Mouse (Mus musculus) forebrain, embryonic 10.5 days (tissue): ENCODE measurements around the gene Rcn3. TPM values are rescaled to one million over a fixed set of nuclear protein-coding genes. Genes with fewer than 3 reads are reported as not detected.

Experiments used
- DNase-seq: peaks from one replicate; pipeline ENCODE4 v3.0.0-alpha.2; 2017; ENCODE audit warnings: low spot score; ENCODE audit errors: extremely low spot score
- H3K27ac ChIP-seq: fragments of 300-500 bp; sonication (generic); 2 replicates; pipeline ENCODE4 v1.5.1; 2016; ENCODE audit warnings: mild to moderate bottlenecking
- H3K27me3 ChIP-seq: fragments of 300-500 bp; sonication (generic); 2 replicates; pipeline ENCODE4 v1.6.1; 2016; ENCODE audit warnings: mild to moderate bottlenecking; ENCODE audit not compliant: poor library complexity, severe bottlenecking
- H3K36me3 ChIP-seq: fragments of 300-500 bp; sonication (generic); replicated peaks from 2 replicates; pipeline ENCODE4 v1.6.1; 2016; ENCODE audit warnings: mild to moderate bottlenecking, moderate library complexity
- H3K4me1 ChIP-seq: fragments of 300-500 bp; sonication (generic); 2 replicates; pipeline ENCODE4 v1.6.1; 2016
- H3K4me3 ChIP-seq: fragments of 300-500 bp; sonication (generic); 2 replicates; pipeline ENCODE4 v1.5.1; 2016; ENCODE audit warnings: mild to moderate bottlenecking, moderate library complexity
- H3K9me3 ChIP-seq: fragments of 300-500 bp; sonication (generic); 2 replicates; pipeline ENCODE4 v1.6.1; 2016; ENCODE audit warnings: mild to moderate bottlenecking, moderate library complexity
- WGBS: fragments of 180-500 bp; shearing (Covaris S2); methylation state at CpG from one replicate; pipeline ENCODE4 v1.1.7; 2016; 5-methylcytosine and 5-hydroxymethylcytosine counted together
- polyA plus RNA-seq: library from polyadenylated mRNA; unstranded; fragments of >200 nt; fragmentation: Nextera tagmentation; extraction: Ambion mirVana; gene quantifications from 2 replicates; pipeline ENCODE4 v1.2.1, GENCODE M21; 2016

The Rcn3 gene
- 101 and 113 TPM in 2 replicates for polyA plus RNA-seq

DNA sequence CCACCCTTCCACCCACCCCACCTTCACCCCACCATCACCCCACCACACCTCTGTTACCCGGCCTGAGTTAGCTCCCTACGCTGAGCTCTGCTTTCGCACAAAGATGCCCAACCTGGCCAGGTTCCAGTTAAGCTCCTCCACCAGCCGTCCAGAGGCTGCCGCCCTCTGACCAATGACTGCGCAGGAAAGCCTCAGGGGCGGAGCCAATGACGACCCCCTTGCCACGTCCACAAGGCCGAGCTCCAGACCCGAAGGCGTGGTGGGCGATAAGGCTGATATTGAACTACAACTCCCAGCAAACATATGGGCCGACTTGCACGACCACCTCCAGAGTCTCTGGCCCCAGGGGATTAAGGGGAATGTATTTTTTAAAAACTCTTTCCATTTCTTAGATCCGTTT, at the start of gene Rcn3:
Gene Rcn3, minus strand, starts transcription at position 174 of the 400 bp plus-strand sequence.
- H3K4me3 ChIP-seq = peak within 1 kb of the TSS; percentile 68
- peaks cover 51% of the 10 kb centered on the region for H3K4me1 ChIP-seq
- H3K9me3 ChIP-seq = no peaks in the 10 kb centered on the region
- WGBS = 0% methylated on average over 16 of the region's 16 CpGs
- H3K27me3 ChIP-seq = peaks cover 5% of the 10 kb centered on the region; the same call in 1 of the 2 replicates
- peaks cover 26% of the 10 kb centered on the region for H3K36me3 ChIP-seq
- peak; percentile 94 for DNase-seq
- H3K27ac ChIP-seq = peak within 1 kb of the TSS; percentile 88

DNA sequence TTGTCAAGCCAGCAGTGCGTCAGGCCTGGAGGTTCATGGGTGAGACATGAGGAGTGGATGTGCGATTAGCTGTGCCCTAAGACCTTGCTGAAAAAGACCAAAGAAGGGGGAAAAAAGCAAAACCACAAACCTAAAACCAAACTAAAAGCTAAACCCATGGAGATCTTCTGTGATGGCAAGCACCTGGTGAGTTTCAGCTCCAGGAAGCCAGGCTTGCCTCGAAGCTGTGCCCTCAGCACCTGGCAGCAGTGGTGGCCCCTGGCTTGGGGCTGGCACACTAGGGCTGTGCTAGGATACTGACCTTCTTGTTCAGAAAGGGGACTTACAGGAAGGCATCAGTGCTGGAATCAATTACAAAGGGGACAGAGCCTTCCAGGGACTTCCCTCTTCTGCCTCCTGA, 49.3 kb upstream of the Rcn3 start:
- peaks cover 52% of the 10 kb centered on the region for H3K36me3 ChIP-seq
- H3K4me3 ChIP-seq = no peak overlapping the region
- H3K27me3 ChIP-seq = peaks cover 15% of the 10 kb centered on the region
- H3K9me3 ChIP-seq = no peaks in the 10 kb centered on the region
- no peak overlapping the region for H3K27ac ChIP-seq
- no peak for DNase-seq
- peaks cover 3% of the 10 kb centered on the region for H3K4me1 ChIP-seq
- 89% methylated on average over 3 of the region's 3 CpGs for WGBS

DNA sequence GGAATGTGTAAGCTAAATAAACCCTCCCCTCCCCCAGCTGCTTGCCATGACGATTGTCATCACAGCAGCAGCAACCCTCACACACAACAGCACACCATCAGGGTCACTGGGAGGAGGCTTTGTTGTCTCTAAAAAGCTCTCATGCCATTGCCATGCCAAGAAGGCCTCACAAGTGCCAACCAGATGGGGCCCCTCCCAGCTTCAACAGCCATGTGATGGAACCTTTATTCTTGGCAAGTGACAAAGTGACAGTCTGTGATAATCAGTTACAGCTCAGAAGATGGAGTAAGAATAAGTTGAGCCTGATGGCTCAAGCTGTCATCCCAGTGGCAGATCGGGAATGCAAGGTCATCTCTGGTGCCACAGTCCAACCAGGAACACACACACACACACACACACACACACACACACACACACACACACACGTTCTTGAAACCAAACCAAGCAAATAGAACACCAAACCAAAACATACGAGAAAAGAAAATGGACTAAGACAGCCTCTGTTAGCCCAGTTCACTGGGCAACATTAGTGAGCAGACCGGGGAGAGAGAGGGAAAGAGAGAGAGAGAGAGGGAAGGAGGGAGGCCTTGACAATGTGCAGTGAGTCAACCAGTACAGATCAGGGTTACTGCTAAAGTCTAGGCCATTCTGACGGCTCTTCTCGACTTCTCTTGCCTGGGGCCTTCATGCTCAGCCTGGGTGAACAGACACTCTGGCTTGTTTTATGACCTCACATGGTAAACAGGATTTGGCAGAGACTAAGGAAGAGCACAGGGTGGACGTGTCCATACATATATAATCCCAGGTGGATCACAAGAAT, 48.1 kb upstream of the Rcn3 start:
- WGBS = 81% methylated on average over 8 of the region's 8 CpGs
- Histone ChIP-seq H3K27me3 (peaks cover 26% of the 10 kb centered on the region), H3K36me3 (peaks cover 40% of the 10 kb centered on the region), H3K4me1 (peaks cover 13% of the 10 kb centered on the region), H3K27ac (no peak overlapping the region), H3K4me3 (no peak overlapping the region), H3K9me3 (no peaks in the 10 kb centered on the region)
- no peak for DNase-seq

DNA sequence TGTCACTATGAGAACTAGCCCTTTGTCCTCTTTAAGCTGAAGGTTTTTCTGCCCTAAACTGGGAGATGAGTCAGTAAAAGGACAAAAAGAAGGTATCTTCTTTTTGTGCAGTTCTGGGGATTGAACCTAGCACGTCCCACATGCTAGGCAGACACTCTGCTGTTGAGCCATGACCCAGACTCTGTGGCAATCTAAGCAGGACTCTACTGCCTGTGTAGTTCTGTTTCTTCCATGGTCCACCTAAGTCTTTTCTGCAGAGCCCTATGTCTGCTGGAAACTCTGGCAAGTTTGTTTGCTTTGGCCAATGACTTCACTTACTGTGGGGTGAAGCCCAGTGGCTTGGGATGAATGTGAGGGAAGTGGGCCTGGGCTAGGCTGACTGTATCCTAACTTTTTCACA, 46.4 kb upstream of the Rcn3 start:
- Histone ChIP-seq H3K4me1 (peaks cover 28% of the 10 kb centered on the region), H3K27me3 (peaks cover 39% of the 10 kb centered on the region), H3K27ac (0 out of 2 replicates have a peak overlapping the region, but pooled peaks have one; percentile 20), H3K36me3 (peaks cover 22% of the 10 kb centered on the region), H3K4me3 (no peak overlapping the region), H3K9me3 (no peaks in the 10 kb centered on the region)
- WGBS = 81% methylated on average over 1 of the region's 1 CpGs
- no peak for DNase-seq

DNA sequence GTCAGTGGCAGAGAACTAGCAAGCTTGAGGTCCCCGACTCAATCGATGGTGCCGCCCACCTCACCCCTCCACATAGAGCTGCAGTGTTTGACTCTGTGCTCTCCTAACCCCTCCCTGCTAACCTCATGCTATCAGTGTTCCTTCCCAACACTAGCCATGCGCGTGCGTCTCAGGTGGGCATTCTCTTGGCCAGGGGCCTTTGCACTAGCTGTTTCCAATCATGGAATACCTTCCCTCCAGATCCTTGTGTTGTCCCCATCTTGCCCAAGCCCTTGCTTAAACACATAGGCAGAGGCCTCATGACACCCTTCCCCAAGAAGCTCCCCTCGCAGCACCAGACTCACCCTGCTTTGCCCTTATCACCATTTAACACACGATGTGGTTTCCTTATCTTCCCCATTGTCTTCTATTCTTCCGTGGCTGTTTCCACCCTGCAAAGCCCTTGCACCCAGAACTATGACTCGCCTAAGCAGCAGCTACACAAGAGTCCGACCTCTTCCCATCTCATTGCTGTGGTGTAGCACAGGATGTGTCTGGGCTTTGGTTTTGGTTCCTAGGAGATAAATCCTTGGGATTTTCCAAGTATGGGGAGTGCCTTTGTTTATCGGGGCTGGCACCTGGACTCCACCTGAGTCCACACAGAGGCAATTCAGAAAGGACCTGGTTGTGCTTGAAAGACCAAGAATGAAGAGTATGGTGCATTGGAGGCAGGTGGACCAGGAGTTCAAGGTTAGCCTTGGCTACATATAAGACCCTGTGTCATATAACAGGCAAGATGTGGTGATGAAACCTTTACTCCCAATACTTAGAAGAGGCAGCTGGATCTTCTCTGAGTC, 45.4 kb upstream of the Rcn3 start:
- no peaks in the 10 kb centered on the region for H3K9me3 ChIP-seq
- WGBS = 89% methylated on average over 12 of the region's 12 CpGs
- H3K36me3 ChIP-seq = peaks cover 13% of the 10 kb centered on the region
- no peak overlapping the region for H3K4me3 ChIP-seq
- no peak for DNase-seq
- H3K4me1 ChIP-seq = peaks cover 28% of the 10 kb centered on the region
- peak overlapping the region; percentile 56; the same call in 1 of the 2 replicates for H3K27ac ChIP-seq
- peaks cover 39% of the 10 kb centered on the region for H3K27me3 ChIP-seq

DNA sequence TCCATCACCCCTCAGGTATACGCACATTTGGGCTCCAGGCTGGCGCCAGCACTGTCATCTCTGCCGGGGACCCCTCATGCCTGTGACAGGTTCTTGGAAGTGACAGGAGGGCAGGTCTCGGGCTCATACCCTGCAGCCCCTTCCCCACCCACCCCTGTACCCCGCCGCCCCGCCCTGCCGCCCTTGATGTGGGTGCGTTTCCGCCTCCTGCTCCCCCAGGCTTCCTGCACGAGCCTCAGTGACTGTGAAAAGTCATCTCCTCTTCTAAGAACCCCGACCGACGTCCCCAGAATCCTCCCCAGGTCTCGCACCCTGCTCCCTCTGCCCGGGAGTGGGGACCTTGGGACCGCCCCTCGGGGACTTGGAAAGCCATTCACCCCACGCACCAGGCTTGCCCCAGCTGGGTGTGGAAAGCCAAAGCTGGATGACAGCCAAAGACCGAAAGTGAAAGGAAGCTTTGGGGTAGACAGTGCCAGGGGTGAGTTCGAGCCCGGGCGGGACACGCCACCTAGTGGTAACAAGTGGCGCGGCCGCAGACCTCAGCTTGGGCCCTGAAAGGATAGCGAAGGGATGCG, 44.1 kb upstream of the Rcn3 start, which contains the start of the genes Gm45713 and Flt3l:
Gene Gm45713, minus strand, starts transcription at position 239 of the 575 bp plus-strand sequence.
Gene Flt3l, minus strand, starts transcription at position 440 of the 575 bp plus-strand sequence.
- peak; percentile 79 for DNase-seq
- H3K4me3 ChIP-seq = peak within 1 kb of the TSS; percentile 55
- WGBS = 5% methylated on average over 29 of the region's 29 CpGs
- peaks cover 44% of the 10 kb centered on the region for H3K27me3 ChIP-seq
- peak within 1 kb of the TSS; percentile 68 for H3K27ac ChIP-seq
- peaks cover 28% of the 10 kb centered on the region for H3K4me1 ChIP-seq
- no peaks in the 10 kb centered on the region for H3K9me3 ChIP-seq
- H3K36me3 ChIP-seq = no peaks in the 10 kb centered on the region

DNA sequence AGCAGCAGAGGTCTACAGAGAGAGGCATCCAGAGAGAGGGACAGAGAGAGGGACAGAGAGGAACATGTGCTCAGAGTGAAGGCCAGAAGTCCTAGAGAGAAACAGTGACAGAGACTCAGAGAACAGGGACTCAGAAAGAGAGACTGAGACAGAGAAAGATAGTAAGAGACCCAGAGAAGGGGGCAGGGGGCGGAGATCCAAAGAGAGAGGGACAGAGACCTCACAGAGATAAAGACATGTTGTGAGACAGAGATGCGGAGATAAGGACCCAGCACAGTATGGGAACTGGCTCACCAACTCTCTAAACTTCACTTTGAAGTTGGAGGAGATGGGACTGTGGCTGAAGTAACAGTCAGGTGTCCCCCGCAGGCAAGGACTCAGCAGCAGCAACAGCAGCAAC, 43.3 kb upstream of the Rcn3 start:
- DNase-seq = no peak
- Histone ChIP-seq H3K4me3 (peak overlapping the region; percentile 55), H3K27me3 (peaks cover 44% of the 10 kb centered on the region), H3K4me1 (peaks cover 28% of the 10 kb centered on the region), H3K27ac (peak overlapping the region; percentile 68), H3K9me3 (no peaks in the 10 kb centered on the region), H3K36me3 (no peaks in the 10 kb centered on the region)
- 77% methylated on average over 3 of the region's 3 CpGs for whole genome bisulfite sequencing

DNA sequence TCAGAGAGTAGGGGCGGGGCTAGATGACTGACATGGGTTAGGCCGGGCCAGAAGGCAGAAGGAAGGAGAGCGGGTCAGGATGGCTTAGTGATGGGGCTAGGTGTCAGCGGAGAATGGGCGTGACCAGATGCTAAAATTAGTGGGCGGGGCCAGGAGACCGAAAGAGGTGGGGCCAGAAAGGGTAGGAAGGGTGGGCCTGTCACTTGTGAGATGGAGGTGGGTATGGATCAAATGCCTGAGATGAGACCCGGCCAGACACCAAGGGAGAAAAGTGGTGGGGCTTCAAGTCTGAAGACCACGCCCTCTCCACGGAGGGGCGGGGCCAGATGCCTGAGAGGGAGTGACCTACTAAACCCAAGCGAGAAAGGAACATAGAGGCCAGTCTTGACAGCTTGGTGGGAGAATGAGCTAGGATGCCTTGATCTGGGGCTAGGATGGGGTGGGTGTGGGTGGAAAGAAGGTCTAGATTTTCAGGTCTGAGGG, 42.6 kb upstream of the Rcn3 start:
- peak overlapping the region; percentile 55; the same call in 1 of the 2 replicates for H3K4me3 ChIP-seq
- no peak for DNase-seq

DNA sequence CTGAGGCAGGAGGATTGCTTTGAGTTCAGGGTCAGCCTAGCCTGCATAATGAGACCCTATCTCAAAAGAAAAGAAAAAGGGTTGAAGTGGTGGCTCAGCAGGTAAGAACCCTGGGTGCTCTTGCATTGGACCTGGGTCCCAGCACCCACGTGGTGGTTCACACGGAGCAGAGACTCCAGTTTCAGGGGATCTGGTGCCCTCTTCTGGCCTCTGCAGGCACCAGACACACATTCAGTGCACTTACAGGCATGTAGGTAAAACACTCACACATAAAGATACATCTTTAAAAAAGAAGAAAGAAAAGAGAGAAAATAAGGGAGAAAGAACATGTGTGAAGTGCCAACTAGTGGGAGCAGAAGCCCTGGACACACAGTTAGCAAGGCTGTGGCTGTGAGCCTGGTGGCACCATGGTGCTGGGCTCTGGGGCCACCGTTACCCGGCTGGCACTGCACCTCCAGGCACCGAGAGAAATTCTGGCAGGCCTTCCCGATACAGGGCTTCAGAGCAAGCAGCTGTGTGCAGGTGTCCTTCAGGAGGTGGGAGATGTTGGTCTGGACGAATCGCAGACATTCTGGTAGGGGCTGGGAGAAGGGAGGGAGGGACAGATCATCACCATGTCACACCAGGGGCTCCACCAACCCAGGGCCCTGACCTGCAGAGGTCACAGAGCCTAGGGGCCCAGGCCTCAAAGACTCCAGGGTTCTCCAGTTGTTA, 41.6 kb upstream of the Rcn3 start:
- Histone ChIP-seq H3K27ac (no peak overlapping the region), H3K4me1 (peaks cover 43% of the 10 kb centered on the region), H3K9me3 (no peaks in the 10 kb centered on the region), H3K36me3 (no peaks in the 10 kb centered on the region), H3K4me3 (no peak overlapping the region), H3K27me3 (peaks cover 44% of the 10 kb centered on the region)
- WGBS = 73% methylated on average over 8 of the region's 8 CpGs
- no peak for DNase-seq

More for the DNA sequence above, 42.6 kb upstream of the Rcn3 start:
- no peaks in the 10 kb centered on the region for H3K36me3 ChIP-seq
- H3K9me3 ChIP-seq = no peaks in the 10 kb centered on the region
- no peak overlapping the region for H3K27ac ChIP-seq
- H3K27me3 ChIP-seq = peaks cover 44% of the 10 kb centered on the region
- H3K4me1 ChIP-seq = peaks cover 35% of the 10 kb centered on the region
- WGBS = 8% methylated on average over 12 of the region's 12 CpGs

DNA sequence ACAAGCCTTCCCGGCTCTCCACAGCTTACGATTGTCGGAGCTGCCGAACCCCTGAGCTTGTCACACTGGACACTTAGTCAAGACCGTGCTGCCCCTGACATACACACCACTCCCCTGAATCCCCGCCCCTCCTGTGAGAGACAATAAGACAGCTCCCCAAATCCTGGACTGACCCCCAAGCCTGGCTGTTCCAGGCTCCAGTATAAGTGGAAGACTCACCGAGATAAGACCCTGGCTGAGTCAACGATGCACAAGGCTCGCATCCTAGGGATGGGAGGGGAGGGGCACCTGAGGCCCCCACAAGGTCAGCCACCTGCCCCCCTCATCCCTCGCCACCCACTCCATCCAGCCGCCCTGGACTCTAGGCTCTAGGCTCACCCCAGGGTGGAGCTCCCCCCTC, 39.8 kb upstream of the Rcn3 start:
- H3K4me3 ChIP-seq = no peak overlapping the region
- whole genome bisulfite sequencing = 78% methylated on average over 11 of the region's 11 CpGs
- peaks cover 33% of the 10 kb centered on the region for H3K27me3 ChIP-seq
- no peaks in the 10 kb centered on the region for H3K9me3 ChIP-seq
- peaks cover 50% of the 10 kb centered on the region for H3K4me1 ChIP-seq
- peaks cover 11% of the 10 kb centered on the region for H3K36me3 ChIP-seq
- H3K27ac ChIP-seq = peak overlapping the region; percentile 20; the same call in 1 of the 2 replicates
- DNase-seq = no peak

DNA sequence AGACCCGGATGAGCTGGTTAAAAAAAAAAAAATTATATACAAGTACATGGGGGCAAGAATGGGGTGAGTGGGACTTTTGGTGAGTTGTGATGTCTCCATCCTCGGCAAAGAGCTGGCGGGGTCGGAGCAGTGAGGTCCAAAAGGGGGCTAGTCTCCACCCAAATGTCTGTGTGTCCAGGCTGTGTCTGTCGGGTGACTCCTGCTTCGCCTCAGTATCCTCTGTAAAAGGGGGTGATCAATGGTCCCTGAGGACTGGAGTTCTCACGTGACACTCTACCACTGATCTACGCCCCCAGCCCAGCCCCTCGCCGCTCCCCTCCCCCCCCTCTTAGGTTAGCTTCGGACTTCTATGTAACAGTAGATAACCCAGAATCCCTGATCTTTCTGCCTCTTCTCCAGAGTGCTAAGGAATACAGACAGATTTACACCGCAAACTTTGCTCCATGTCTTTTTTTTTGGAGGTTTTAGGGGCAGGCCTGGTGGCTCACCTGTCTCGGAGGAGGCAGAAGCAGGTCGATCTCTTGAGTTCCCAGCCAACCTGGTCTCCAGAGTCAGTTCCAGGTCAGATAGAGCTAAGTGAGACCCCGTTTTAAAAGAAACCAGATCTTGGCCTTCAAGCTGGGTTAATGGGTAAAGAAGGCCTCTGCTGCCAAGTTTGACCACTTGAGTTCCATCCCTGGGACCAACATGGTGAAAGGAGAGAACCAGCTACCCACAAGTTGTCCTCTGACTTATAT, 37.9 kb upstream of the Rcn3 start:
- 58% methylated on average over 15 of the region's 15 CpGs for WGBS
- Histone ChIP-seq H3K27ac (peak overlapping the region; percentile 100), H3K27me3 (peaks cover 16% of the 10 kb centered on the region), H3K4me3 (peak overlapping the region; percentile 98), H3K4me1 (peaks cover 54% of the 10 kb centered on the region), H3K36me3 (peaks cover 30% of the 10 kb centered on the region), H3K9me3 (no peaks in the 10 kb centered on the region)
- no peak for DNase-seq
